Mouse (Mus musculus): ENCODE measurements at regions not wholly inside any gene's neighbourhood (a gene's known extent, or its start where the extent isn't known, plus 50 kb on each side); places are given as distances from the start of the nearest gene placed in this dataset.

- H3K36me3 ChIP-seq (ENCODE audit: control insufficient read depth, insufficient read depth, low read length): no peaks in the 10 kb centered on the region
- WGBS: 75% methylated on average over 4 of the region's 4 CpGs
- H3K4me3 ChIP-seq (ENCODE audit: low read depth, low read length): no peak overlapping the region
- H3K4me2 ChIP-seq (ENCODE audit: low read depth, low read length): no peak overlapping the region
- no peak for ATAC-seq (ENCODE audit: low read depth)
- H3K27ac ChIP-seq (replicated peaks; ENCODE audit: low read depth, low read length): peak overlapping the region; percentile 77; the same call in 1 of the 2 replicates
- no peak for DNase-seq (ENCODE audit: low spot score)
- H3K4me1 ChIP-seq (ENCODE audit: control insufficient read depth, insufficient read depth, low read length): peaks cover 9% of the 10 kb centered on the region; the same call in 1 of the 2 replicates
- H3K9me3 ChIP-seq (ENCODE audit: control insufficient read depth, low read length): no peaks in the 10 kb centered on the region
- H3K9ac ChIP-seq (ENCODE audit: low read depth, low read length): no peak overlapping the region
- H3K27me3 ChIP-seq (replicated peaks; ENCODE audit: control insufficient read depth, insufficient read depth, low read length): no peaks in the 10 kb centered on the region
These were observed 284.7 kb downstream of the Cdh11 start for GRCm38 (mm10) chr8:102500751-102501150.

- peak; percentile 67 for ATAC-seq (ENCODE audit: low read depth)
- Histone ChIP-seq H3K9me3 (ENCODE audit: control insufficient read depth, low read length) (no peaks in the 10 kb centered on the region), H3K36me3 (ENCODE audit: control insufficient read depth, insufficient read depth, low read length) (no peaks in the 10 kb centered on the region), H3K4me2 (ENCODE audit: low read depth, low read length) (no peak overlapping the region), H3K27me3 (replicated peaks; ENCODE audit: control insufficient read depth, insufficient read depth, low read length) (no peaks in the 10 kb centered on the region), H3K4me1 (ENCODE audit: control insufficient read depth, insufficient read depth, low read length) (peaks cover 9% of the 10 kb centered on the region; the same call in 1 of the 2 replicates), H3K27ac (replicated peaks; ENCODE audit: low read depth, low read length) (peak overlapping the region; percentile 77), H3K4me3 (ENCODE audit: low read depth, low read length) (no peak overlapping the region), H3K9ac (ENCODE audit: low read depth, low read length) (no peak overlapping the region)
- DNase-seq (ENCODE audit: low spot score): peak; percentile 72
- 33% methylated on average over 3 of the region's 3 CpGs for WGBS
These were observed 285.2 kb downstream of the Cdh11 start for GRCm38 (mm10) chr8:102500202-102500601.

GRCm38 (mm10) chr8:102499091-102499490 is 286.4 kb downstream of the Cdh11 start:
- Histone ChIP-seq H3K9ac (ENCODE audit: low read depth, low read length) (no peak overlapping the region), H3K4me1 (ENCODE audit: control insufficient read depth, insufficient read depth, low read length) (peaks cover 9% of the 10 kb centered on the region; the same call in 1 of the 2 replicates), H3K4me3 (ENCODE audit: low read depth, low read length) (no peak overlapping the region), H3K27me3 (replicated peaks; ENCODE audit: control insufficient read depth, insufficient read depth, low read length) (no peaks in the 10 kb centered on the region), H3K9me3 (ENCODE audit: control insufficient read depth, low read length) (no peaks in the 10 kb centered on the region), H3K36me3 (ENCODE audit: control insufficient read depth, insufficient read depth, low read length) (no peaks in the 10 kb centered on the region), H3K4me2 (ENCODE audit: low read depth, low read length) (no peak overlapping the region), H3K27ac (replicated peaks; ENCODE audit: low read depth, low read length) (no peak overlapping the region; the same call in 1 of the 2 replicates)
- DNase-seq (ENCODE audit: low spot score): peak; percentile 40
- 50% methylated on average over 4 of the region's 4 CpGs for WGBS
- ATAC-seq (ENCODE audit: low read depth): no peak

- Histone ChIP-seq H3K9me3 (ENCODE audit: control insufficient read depth, low read length) (no peaks in the 10 kb centered on the region), H3K4me2 (ENCODE audit: low read depth, low read length) (no peak overlapping the region), H3K4me3 (ENCODE audit: low read depth, low read length) (no peak overlapping the region), H3K27ac (replicated peaks; ENCODE audit: low read depth, low read length) (no peak overlapping the region), H3K4me1 (ENCODE audit: control insufficient read depth, insufficient read depth, low read length) (peaks cover 9% of the 10 kb centered on the region; the same call in 1 of the 2 replicates), H3K27me3 (replicated peaks; ENCODE audit: control insufficient read depth, insufficient read depth, low read length) (no peaks in the 10 kb centered on the region), H3K36me3 (ENCODE audit: control insufficient read depth, insufficient read depth, low read length) (no peaks in the 10 kb centered on the region), H3K9ac (ENCODE audit: low read depth, low read length) (no peak overlapping the region)
- ATAC-seq (ENCODE audit: low read depth): no peak
- DNase-seq (ENCODE audit: low spot score): peak; percentile 26
- 54% methylated on average over 5 of the region's 5 CpGs for WGBS
These were observed 288.3 kb downstream of the Cdh11 start for GRCm38 (mm10) chr8:102497160-102497559.

GRCm38 (mm10) chr8:102496698-102497097 is 288.7 kb downstream of the Cdh11 start:
- no peak for ATAC-seq (ENCODE audit: low read depth)

GRCm38 (mm10) chr8:102496021-102496420 is 289.4 kb downstream of the Cdh11 start:
- H3K4me3 ChIP-seq (ENCODE audit: low read depth, low read length): no peak overlapping the region
- DNase-seq (ENCODE audit: low spot score): no peak
- H3K27me3 ChIP-seq (replicated peaks; ENCODE audit: control insufficient read depth, insufficient read depth, low read length): no peaks in the 10 kb centered on the region
- 66% methylated on average over 1 of the region's 1 CpGs for WGBS
- H3K36me3 ChIP-seq (ENCODE audit: control insufficient read depth, insufficient read depth, low read length): no peaks in the 10 kb centered on the region
- no peak overlapping the region for H3K9ac ChIP-seq (ENCODE audit: low read depth, low read length)
- no peak overlapping the region for H3K4me2 ChIP-seq (ENCODE audit: low read depth, low read length)
- H3K9me3 ChIP-seq (ENCODE audit: control insufficient read depth, low read length): no peaks in the 10 kb centered on the region
- ATAC-seq (ENCODE audit: low read depth): no peak
- peaks cover 9% of the 10 kb centered on the region; the same call in 1 of the 2 replicates for H3K4me1 ChIP-seq (ENCODE audit: control insufficient read depth, insufficient read depth, low read length)
- no peak overlapping the region for H3K27ac ChIP-seq (replicated peaks; ENCODE audit: low read depth, low read length)

More at GRCm38 (mm10) chr8:102496698-102497097, 288.7 kb downstream of the Cdh11 start:
- Histone ChIP-seq H3K27ac (replicated peaks; ENCODE audit: low read depth, low read length) (no peak overlapping the region), H3K4me1 (ENCODE audit: control insufficient read depth, insufficient read depth, low read length) (peaks cover 9% of the 10 kb centered on the region; the same call in 1 of the 2 replicates), H3K9me3 (ENCODE audit: control insufficient read depth, low read length) (no peaks in the 10 kb centered on the region), H3K27me3 (replicated peaks; ENCODE audit: control insufficient read depth, insufficient read depth, low read length) (no peaks in the 10 kb centered on the region), H3K9ac (ENCODE audit: low read depth, low read length) (no peak overlapping the region), H3K4me2 (ENCODE audit: low read depth, low read length) (no peak overlapping the region), H3K36me3 (ENCODE audit: control insufficient read depth, insufficient read depth, low read length) (no peaks in the 10 kb centered on the region), H3K4me3 (ENCODE audit: low read depth, low read length) (no peak overlapping the region)
- no peak for DNase-seq (ENCODE audit: low spot score)

- no peaks in the 10 kb centered on the region for H3K27me3 ChIP-seq (replicated peaks; ENCODE audit: control insufficient read depth, insufficient read depth, low read length)
- H3K4me1 ChIP-seq (ENCODE audit: control insufficient read depth, insufficient read depth, low read length): no peaks in the 10 kb centered on the region
- no peak for DNase-seq (ENCODE audit: low spot score)
- ATAC-seq (ENCODE audit: low read depth): no peak
- no peak overlapping the region for H3K9ac ChIP-seq (ENCODE audit: low read depth, low read length)
- no peaks in the 10 kb centered on the region for H3K9me3 ChIP-seq (ENCODE audit: control insufficient read depth, low read length)
- no peak overlapping the region for H3K4me2 ChIP-seq (ENCODE audit: low read depth, low read length)
- H3K36me3 ChIP-seq (ENCODE audit: control insufficient read depth, insufficient read depth, low read length): no peaks in the 10 kb centered on the region
- H3K27ac ChIP-seq (replicated peaks; ENCODE audit: low read depth, low read length): no peak overlapping the region
- H3K4me3 ChIP-seq (ENCODE audit: low read depth, low read length): no peak overlapping the region
These were observed 294.4 kb downstream of the Cdh11 start for GRCm38 (mm10) chr8:102491015-102491414.

GRCm38 (mm10) chr8:102488284-102488683 is 297.2 kb downstream of the Cdh11 start:
- no peaks in the 10 kb centered on the region for H3K27me3 ChIP-seq (replicated peaks; ENCODE audit: control insufficient read depth, insufficient read depth, low read length)
- DNase-seq (ENCODE audit: low spot score): no peak
- WGBS: 86% methylated on average over 1 of the region's 1 CpGs
- H3K4me1 ChIP-seq (ENCODE audit: control insufficient read depth, insufficient read depth, low read length): no peaks in the 10 kb centered on the region
- no peaks in the 10 kb centered on the region for H3K9me3 ChIP-seq (ENCODE audit: control insufficient read depth, low read length)
- H3K27ac ChIP-seq (replicated peaks; ENCODE audit: low read depth, low read length): no peak overlapping the region
- H3K9ac ChIP-seq (ENCODE audit: low read depth, low read length): no peak overlapping the region
- H3K4me3 ChIP-seq (ENCODE audit: low read depth, low read length): no peak overlapping the region
- no peaks in the 10 kb centered on the region for H3K36me3 ChIP-seq (ENCODE audit: control insufficient read depth, insufficient read depth, low read length)
- H3K4me2 ChIP-seq (ENCODE audit: low read depth, low read length): no peak overlapping the region
- ATAC-seq (ENCODE audit: low read depth): no peak

- DNase-seq (ENCODE audit: low spot score): no peak
- no peak overlapping the region for H3K4me2 ChIP-seq (ENCODE audit: low read depth, low read length)
- no peak overlapping the region for H3K4me3 ChIP-seq (ENCODE audit: low read depth, low read length)
- H3K36me3 ChIP-seq (ENCODE audit: control insufficient read depth, insufficient read depth, low read length): no peaks in the 10 kb centered on the region
- ATAC-seq (ENCODE audit: low read depth): no peak
- 87% methylated on average over 6 of the region's 6 CpGs for WGBS
- H3K27ac ChIP-seq (replicated peaks; ENCODE audit: low read depth, low read length): no peak overlapping the region
- H3K27me3 ChIP-seq (replicated peaks; ENCODE audit: control insufficient read depth, insufficient read depth, low read length): no peaks in the 10 kb centered on the region
- H3K4me1 ChIP-seq (ENCODE audit: control insufficient read depth, insufficient read depth, low read length): no peaks in the 10 kb centered on the region
- H3K9me3 ChIP-seq (ENCODE audit: control insufficient read depth, low read length): no peaks in the 10 kb centered on the region
- no peak overlapping the region for H3K9ac ChIP-seq (ENCODE audit: low read depth, low read length)
These were observed 297.6 kb downstream of the Cdh11 start for GRCm38 (mm10) chr8:102487796-102488195.

Data from embryonic facial prominence, embryonic 14.5 days (tissue).